Mouse (Mus musculus): ENCODE data around the gene 1700034J05Rik. TPM values are rescaled to one million over a fixed set of nuclear protein-coding genes. Genes with fewer than 3 reads are reported as not detected.

1700034J05Rik gene
- polyA plus RNA-seq, 1 experiment from 2014 or later: 0.11 TPM

- no peak for DNase-seq (ENCODE audit: extremely low spot score, low spot score)
- no peaks in the 10 kb centered on the region for H3K9me3 ChIP-seq
- H3K4me3 ChIP-seq: no peak overlapping the region
- peaks cover 17% of the 10 kb centered on the region for H3K4me1 ChIP-seq
- WGBS: 91% methylated on average over 9 of the region's 9 CpGs
- H3K27me3 ChIP-seq (ENCODE audit: poor library complexity, severe bottlenecking): no peaks in the 10 kb centered on the region
- no peak overlapping the region for H3K27ac ChIP-seq
- no peaks in the 10 kb centered on the region for H3K36me3 ChIP-seq (replicated peaks)
Measured at GRCm38 (mm10) chr6:146959908-146960680, 5.9 kb upstream of the 1700034J05Rik start.

DNA sequence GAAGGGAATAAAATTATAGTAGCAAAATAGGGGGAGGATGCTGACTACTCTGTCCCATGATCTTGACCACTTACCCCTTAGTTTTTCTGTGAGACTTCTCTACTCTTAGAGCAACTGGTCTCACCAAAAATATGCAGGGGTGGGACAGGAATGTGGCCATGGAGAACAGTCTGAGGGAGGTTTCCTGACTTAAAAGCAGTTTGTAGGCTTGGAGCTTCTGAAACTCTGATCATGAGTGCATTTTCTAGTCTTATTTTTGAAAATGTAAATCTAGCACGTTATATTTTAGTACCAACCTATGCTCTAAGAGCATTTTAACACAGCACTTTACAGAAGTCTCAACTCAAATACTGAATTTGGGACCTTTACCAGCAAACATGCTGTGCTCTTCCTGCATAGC lies 4.5 kb upstream of the 1700034J05Rik start:
- Histone ChIP-seq H3K4me3 (no peak overlapping the region), H3K36me3 (replicated peaks) (no peaks in the 10 kb centered on the region), H3K27me3 (ENCODE audit: poor library complexity, severe bottlenecking) (no peaks in the 10 kb centered on the region), H3K27ac (no peak overlapping the region), H3K9me3 (no peaks in the 10 kb centered on the region), H3K4me1 (peaks cover 20% of the 10 kb centered on the region)
- no peak for DNase-seq (ENCODE audit: extremely low spot score, low spot score)
- 70% methylated on average over 1 of the region's 1 CpGs for WGBS

DNA sequence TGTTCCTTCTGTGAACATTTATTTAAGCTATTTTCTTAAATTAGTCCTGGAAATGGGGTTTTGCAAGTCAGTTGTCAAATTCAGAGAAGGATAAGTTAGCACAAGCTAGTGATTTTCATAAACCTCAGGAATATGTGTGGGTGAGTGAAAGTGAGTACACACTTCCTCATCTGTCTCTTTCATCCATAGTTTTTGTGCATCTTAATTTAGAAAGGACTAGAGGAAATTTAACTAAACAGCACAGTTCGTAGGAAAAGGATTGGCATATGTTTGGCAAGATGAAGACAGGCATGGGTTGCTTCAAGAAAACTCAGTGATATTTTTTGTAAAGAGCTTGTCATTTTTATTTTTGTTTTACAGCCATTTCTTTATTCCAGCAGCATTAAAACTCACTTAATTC lies 2.7 kb upstream of the 1700034J05Rik start:
- Histone ChIP-seq H3K4me3 (no peak overlapping the region), H3K27ac (no peak overlapping the region), H3K9me3 (no peaks in the 10 kb centered on the region), H3K27me3 (ENCODE audit: poor library complexity, severe bottlenecking) (no peaks in the 10 kb centered on the region), H3K4me1 (peaks cover 20% of the 10 kb centered on the region), H3K36me3 (replicated peaks) (no peaks in the 10 kb centered on the region)
- no peak for DNase-seq (ENCODE audit: extremely low spot score, low spot score)
- 76% methylated on average over 1 of the region's 1 CpGs for WGBS

GRCm38 (mm10) chr6:146955896-146956295 lies 1.7 kb upstream of the 1700034J05Rik start:
- H3K4me3 ChIP-seq: no peak overlapping the region
- peaks cover 20% of the 10 kb centered on the region for H3K4me1 ChIP-seq
- peak; percentile 33 for DNase-seq (ENCODE audit: extremely low spot score, low spot score)
- WGBS: 18% methylated on average over 12 of the region's 12 CpGs
- H3K9me3 ChIP-seq: no peaks in the 10 kb centered on the region
- H3K27me3 ChIP-seq (ENCODE audit: poor library complexity, severe bottlenecking): no peaks in the 10 kb centered on the region
- no peaks in the 10 kb centered on the region for H3K36me3 ChIP-seq (replicated peaks)
- peak overlapping the region; percentile 41; the same call in 1 of the 2 replicates for H3K27ac ChIP-seq

DNA sequence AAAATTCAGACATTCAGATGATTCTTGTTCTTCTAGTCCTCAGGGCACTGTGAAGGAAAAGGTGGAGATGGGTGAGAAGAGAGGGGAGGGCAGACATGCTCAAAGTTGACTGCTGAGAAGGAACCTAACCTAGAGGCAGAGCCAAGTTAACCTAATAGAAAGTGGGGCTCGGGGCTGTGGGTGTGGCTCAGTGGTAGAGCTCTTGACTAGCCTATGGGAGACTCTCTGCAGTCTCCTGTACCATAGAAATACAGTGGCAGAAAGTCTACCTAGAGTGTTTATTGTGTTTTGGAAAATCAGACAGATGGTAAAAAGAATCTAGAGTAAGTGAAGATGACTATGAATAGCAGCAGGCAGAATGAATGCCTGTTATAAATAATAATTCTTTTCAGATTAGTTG lies 1.3 kb upstream of the 1700034J05Rik start:
- Histone ChIP-seq H3K4me1 (peaks cover 24% of the 10 kb centered on the region), H3K27ac (0 out of 2 replicates have a peak overlapping the region, but pooled peaks have one; percentile 15)
- WGBS: 67% methylated on average over 1 of the region's 1 CpGs

GRCm38 (mm10) chr6:146950454-146950832 lies 3.8 kb downstream of the 1700034J05Rik start:
- WGBS: 0% methylated on average over 1 of the region's 1 CpGs
- H3K4me3 ChIP-seq: no peak overlapping the region
- H3K27ac ChIP-seq: no peak overlapping the region
- no peaks in the 10 kb centered on the region for H3K27me3 ChIP-seq (ENCODE audit: poor library complexity, severe bottlenecking)
- no peak for DNase-seq (ENCODE audit: extremely low spot score, low spot score)
- H3K36me3 ChIP-seq (replicated peaks): no peaks in the 10 kb centered on the region
- H3K9me3 ChIP-seq: no peaks in the 10 kb centered on the region
- peaks cover 49% of the 10 kb centered on the region for H3K4me1 ChIP-seq

More for the DNA sequence above, 1.3 kb upstream of the 1700034J05Rik start:
- Histone ChIP-seq H3K9me3 (no peaks in the 10 kb centered on the region), H3K27me3 (ENCODE audit: poor library complexity, severe bottlenecking) (no peaks in the 10 kb centered on the region), H3K4me3 (no peak overlapping the region), H3K36me3 (replicated peaks) (no peaks in the 10 kb centered on the region)
- no peak for DNase-seq (ENCODE audit: extremely low spot score, low spot score)

- H3K27ac ChIP-seq: no peak overlapping the region
- no peaks in the 10 kb centered on the region for H3K9me3 ChIP-seq
- no peaks in the 10 kb centered on the region for H3K36me3 ChIP-seq (replicated peaks)
- H3K4me1 ChIP-seq: peaks cover 43% of the 10 kb centered on the region
- no peak overlapping the region for H3K4me3 ChIP-seq
- WGBS: 41% methylated on average over 10 of the region's 10 CpGs
- no peak for DNase-seq (ENCODE audit: extremely low spot score, low spot score)
- H3K27me3 ChIP-seq (ENCODE audit: poor library complexity, severe bottlenecking): no peaks in the 10 kb centered on the region
Measured at GRCm38 (mm10) chr6:146949682-146950453, 4.4 kb downstream of the 1700034J05Rik start.

- Histone ChIP-seq H3K9me3 (no peaks in the 10 kb centered on the region), H3K4me1 (peaks cover 46% of the 10 kb centered on the region), H3K36me3 (replicated peaks) (no peaks in the 10 kb centered on the region), H3K4me3 (no peak overlapping the region), H3K27me3 (ENCODE audit: poor library complexity, severe bottlenecking) (no peaks in the 10 kb centered on the region), H3K27ac (no peak overlapping the region)
- 87% methylated on average over 4 of the region's 4 CpGs for WGBS
- DNase-seq (ENCODE audit: extremely low spot score, low spot score): no peak
Measured at GRCm38 (mm10) chr6:146947186-146947585, 7.0 kb downstream of the 1700034J05Rik start.

- Histone ChIP-seq H3K4me3 (no peak overlapping the region), H3K4me1 (peaks cover 46% of the 10 kb centered on the region), H3K27ac (no peak overlapping the region), H3K9me3 (no peaks in the 10 kb centered on the region), H3K27me3 (ENCODE audit: poor library complexity, severe bottlenecking) (no peaks in the 10 kb centered on the region), H3K36me3 (replicated peaks) (no peaks in the 10 kb centered on the region)
- 78% methylated on average over 6 of the region's 6 CpGs for WGBS
- DNase-seq (ENCODE audit: extremely low spot score, low spot score): no peak
Measured at GRCm38 (mm10) chr6:146946327-146947029, 7.7 kb downstream of the 1700034J05Rik start.

DNA sequence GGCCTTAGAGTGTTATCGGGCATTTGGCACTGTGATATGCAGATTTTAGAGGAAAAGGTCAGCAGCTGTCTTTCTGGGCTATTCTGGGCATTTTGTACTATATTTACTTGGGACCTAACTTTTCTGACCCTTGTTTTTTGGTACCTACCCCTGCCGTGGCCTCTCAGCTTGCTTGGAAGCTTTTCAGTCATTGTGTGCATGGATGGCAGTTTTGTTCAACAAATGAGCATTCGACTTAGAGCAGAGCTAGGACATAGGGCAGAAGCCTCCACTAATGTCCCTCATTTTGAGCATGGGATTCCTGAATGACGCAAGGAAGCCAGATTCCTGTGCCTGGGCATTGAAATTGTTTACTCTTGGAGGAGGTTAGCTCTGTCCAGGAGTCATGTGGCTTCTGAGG lies 9.4 kb downstream of the 1700034J05Rik start:
- Histone ChIP-seq H3K27ac (no peak overlapping the region), H3K27me3 (ENCODE audit: poor library complexity, severe bottlenecking) (no peaks in the 10 kb centered on the region), H3K4me3 (no peak overlapping the region), H3K4me1 (peaks cover 36% of the 10 kb centered on the region), H3K36me3 (replicated peaks) (peaks cover under 1% of the 10 kb centered on the region; the same call in 1 of the 2 replicates), H3K9me3 (no peaks in the 10 kb centered on the region)
- 71% methylated on average over 4 of the region's 4 CpGs for WGBS
- DNase-seq (ENCODE audit: extremely low spot score, low spot score): no peak

- H3K9me3 ChIP-seq: no peaks in the 10 kb centered on the region
- H3K36me3 ChIP-seq (replicated peaks): peaks cover 9% of the 10 kb centered on the region
- H3K4me3 ChIP-seq: no peak overlapping the region
- no peaks in the 10 kb centered on the region for H3K27me3 ChIP-seq (ENCODE audit: poor library complexity, severe bottlenecking)
- H3K27ac ChIP-seq: no peak overlapping the region
- H3K4me1 ChIP-seq: peaks cover 29% of the 10 kb centered on the region
- no peak for DNase-seq (ENCODE audit: extremely low spot score, low spot score)
Measured at GRCm38 (mm10) chr6:146944009-146944408, 10.2 kb downstream of the 1700034J05Rik start.

- Histone ChIP-seq H3K27me3 (ENCODE audit: poor library complexity, severe bottlenecking) (no peaks in the 10 kb centered on the region), H3K9me3 (no peaks in the 10 kb centered on the region), H3K4me3 (no peak overlapping the region), H3K4me1 (peaks cover 11% of the 10 kb centered on the region; the same call in 1 of the 2 replicates), H3K27ac (no peak overlapping the region), H3K36me3 (replicated peaks) (peaks cover 12% of the 10 kb centered on the region)
- no peak for DNase-seq (ENCODE audit: extremely low spot score, low spot score)
- 87% methylated on average over 7 of the region's 7 CpGs for WGBS
Measured at GRCm38 (mm10) chr6:146941505-146942275, 12.5 kb downstream of the 1700034J05Rik start.
